Mouse (Mus musculus): ENCODE results near the gene Arfgef2.

- TF ChIP-seq ZC3H11A (IDR thresholded peaks at IDR 0.05; ENCODE audit: low read depth, low read length), result no peak
- TF ChIP-seq USF1 (IDR thresholded peaks at IDR 0.05; ENCODE audit: low read depth, low read length), result no peak
- TF ChIP-seq CTCF (IDR thresholded peaks at IDR 0.05 in 2 of 3, conservative IDR thresholded peaks at IDR 0.05 in 1 of 3; ENCODE audit: control insufficient read depth in 1 of 3, insufficient read depth in 1 of 3, low read depth in 2 of 3, low read length in 3 of 3, poor library complexity in 1 of 3, severe bottlenecking in 1 of 3), result no peak
- no peak for TF ChIP-seq MAFK (IDR thresholded peaks at IDR 0.05; ENCODE audit: borderline replicate concordance, low read depth, low read length)
- TF ChIP-seq TCF12 (IDR thresholded peaks at IDR 0.05; ENCODE audit: low read depth, low read length), result no peak
- TF ChIP-seq MAX (IDR thresholded peaks at IDR 0.05; ENCODE audit: low read length), result no peak
- TF ChIP-seq CHD2 (IDR thresholded peaks at IDR 0.05; ENCODE audit: low read length), result no peak
Observed at GRCm38 (mm10) chr2:166775357-166775893, 30.0 kb upstream of the Arfgef2 start.
